Mouse (Mus musculus) cerebellum, adult 9-11 months (tissue): Measurements from ENCODE around the gene Ptgr1.

Source experiments
- DNase-seq: peaks from one replicate; pipeline ENCODE4 v3.0.0; 2022

Ptgr1 gene

GRCm38 (mm10) chr4:58986540-58987190 lies at the start of gene Ptgr1:
TSS of gene Ptgr1 (minus strand) at chr4:58987119.
- DNase-seq: peak; percentile 66

GRCm38 (mm10) chr4:59035786-59036350 lies 48.9 kb upstream of the Ptgr1 start:
- DNase-seq: peak; percentile 23

GRCm38 (mm10) chr4:59034918-59035785 lies 48.2 kb upstream of the Ptgr1 start, which contains the start of gene Gng10:
TSS of gene Gng10 (plus strand) at chr4:59035088.
- peak; percentile 77 for DNase-seq

GRCm38 (mm10) chr4:59034325-59034917 lies 47.5 kb upstream of the Ptgr1 start:
- peak; percentile 50 for DNase-seq

GRCm38 (mm10) chr4:59016922-59017321 lies 30.0 kb upstream of the Ptgr1 start:
- no peak for DNase-seq

- DNase-seq: no peak
These were observed 28.3 kb upstream of the Ptgr1 start for GRCm38 (mm10) chr4:59015181-59015580.

- DNase-seq: no peak
These were observed 24.5 kb upstream of the Ptgr1 start for GRCm38 (mm10) chr4:59011446-59011845.

GRCm38 (mm10) chr4:59009696-59010095 lies 22.8 kb upstream of the Ptgr1 start:
- DNase-seq: no peak

- DNase-seq: no peak
These were observed 22.3 kb upstream of the Ptgr1 start for GRCm38 (mm10) chr4:59009186-59009585.

GRCm38 (mm10) chr4:59007974-59008373 lies 21.1 kb upstream of the Ptgr1 start:
- DNase-seq: no peak

- no peak for DNase-seq
These were observed 20.1 kb upstream of the Ptgr1 start for GRCm38 (mm10) chr4:59007016-59007415.

- DNase-seq: no peak
These were observed 19.3 kb upstream of the Ptgr1 start for GRCm38 (mm10) chr4:59006211-59006610.

- no peak for DNase-seq
These were observed 16.9 kb upstream of the Ptgr1 start for GRCm38 (mm10) chr4:59003806-59004200.

GRCm38 (mm10) chr4:59002948-59003805 lies 16.3 kb upstream of the Ptgr1 start, which contains the start of gene Gm20503:
TSS of gene Gm20503 (plus strand) at chr4:59003210.
- DNase-seq: peak; percentile 92

- peak; percentile 32 for DNase-seq
These were observed 13.7 kb upstream of the Ptgr1 start for GRCm38 (mm10) chr4:59000614-59001013.

- peak; percentile 63 for DNase-seq
These were observed 12.8 kb upstream of the Ptgr1 start for GRCm38 (mm10) chr4:58999686-59000085.

GRCm38 (mm10) chr4:58998688-58999087 lies 11.8 kb upstream of the Ptgr1 start:
- DNase-seq: no peak

- DNase-seq: no peak
These were observed 10.2 kb upstream of the Ptgr1 start for GRCm38 (mm10) chr4:58997081-58997480.

- no peak for DNase-seq
These were observed 8.4 kb upstream of the Ptgr1 start for GRCm38 (mm10) chr4:58995251-58995693.

- no peak for DNase-seq
These were observed 7.8 kb upstream of the Ptgr1 start, which contains the start of gene Dnajc25 for GRCm38 (mm10) chr4:58994762-58995161. TSS of gene Dnajc25 (plus strand) at chr4:58995062.

- DNase-seq: no peak
These were observed 5.3 kb upstream of the Ptgr1 start for GRCm38 (mm10) chr4:58992195-58992594.
